Mouse (Mus musculus): ENCODE data around the gene Npff.
A peak's percentile ranks its signal among the peaks of the same experiment; 100 is the strongest.

Gene Npff

GRCm38 (mm10) chr15:102524892-102525485 lies at the start of gene Npff:
Npff (minus strand) TSS chr15:102524942.
- DNase-seq (ENCODE audit: low spot score), result peak; percentile 89

GRCm38 (mm10) chr15:102572081-102572480 lies 47.3 kb upstream of the Npff start:
- no peak for DNase-seq (ENCODE audit: low spot score)

DNA sequence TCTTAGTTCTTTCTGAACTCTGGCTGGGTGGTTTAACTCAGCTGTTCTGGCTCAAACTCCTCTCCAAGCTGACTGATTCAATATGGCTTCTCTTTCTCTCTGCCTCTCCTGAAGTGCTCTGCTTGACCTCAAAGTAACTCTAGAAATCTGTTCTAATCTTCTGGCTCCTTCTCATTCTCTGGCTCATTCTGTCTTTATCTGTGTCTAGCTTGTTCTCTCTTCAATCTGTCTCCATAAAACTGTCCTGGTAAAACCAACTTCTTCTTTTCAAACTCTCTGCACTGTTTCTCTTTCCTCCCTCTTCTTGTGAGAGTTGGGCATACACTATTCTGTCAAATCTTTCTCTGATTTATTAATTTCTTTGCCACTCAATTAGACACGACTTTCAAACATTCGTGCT lies 43.1 kb upstream of the Npff start:
- DNase-seq (ENCODE audit: low spot score), result no peak

GRCm38 (mm10) chr15:102563681-102564080 lies 38.9 kb upstream of the Npff start:
- DNase-seq (ENCODE audit: low spot score), result no peak

- DNase-seq (ENCODE audit: low spot score), result no peak
These were observed 38.3 kb upstream of the Npff start for GRCm38 (mm10) chr15:102563061-102563460.

GRCm38 (mm10) chr15:102562491-102562890 lies 37.7 kb upstream of the Npff start:
- DNase-seq (ENCODE audit: low spot score), result no peak

DNA sequence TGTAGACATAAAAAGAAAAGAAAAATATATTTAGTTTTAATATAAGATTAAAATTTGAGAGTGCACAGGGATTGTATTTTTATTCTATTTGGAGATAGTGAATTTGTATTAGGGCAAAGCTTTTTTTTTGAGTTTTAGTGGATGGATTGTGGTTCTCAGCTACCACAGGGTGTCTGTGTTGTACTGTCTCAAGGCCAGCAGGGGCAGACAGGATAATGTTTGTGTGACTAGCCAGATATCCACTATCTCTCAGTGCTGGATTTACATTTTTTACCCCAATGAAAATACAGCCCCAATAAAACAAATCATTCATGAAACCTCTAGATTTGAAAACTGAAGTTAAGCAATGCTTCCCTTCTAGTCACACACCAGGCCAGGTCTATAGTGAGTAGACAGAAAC lies 32.8 kb upstream of the Npff start:
- no peak for DNase-seq (ENCODE audit: low spot score)

- no peak for DNase-seq (ENCODE audit: low spot score)
These were observed 30.8 kb upstream of the Npff start for GRCm38 (mm10) chr15:102555581-102555980.

DNA sequence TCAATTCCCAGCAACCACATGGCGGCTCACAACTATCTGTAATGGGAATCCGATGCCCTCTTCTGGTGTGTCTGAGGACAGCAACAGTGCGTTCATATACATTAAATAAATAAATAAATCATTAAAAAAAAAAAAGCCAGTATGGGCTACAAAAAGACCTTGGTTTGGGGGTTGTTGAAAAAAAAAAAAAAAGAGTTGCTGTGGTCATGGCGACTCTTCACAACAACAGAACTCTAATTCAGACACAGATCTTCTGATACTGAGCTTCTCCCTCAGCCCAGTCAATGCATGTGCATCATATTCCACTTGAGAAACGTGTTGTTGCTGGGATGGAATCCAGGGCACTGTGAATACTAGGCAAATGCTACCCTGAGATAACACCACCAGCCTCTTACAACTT lies 27.9 kb upstream of the Npff start:
- no peak for DNase-seq (ENCODE audit: low spot score)

DNA sequence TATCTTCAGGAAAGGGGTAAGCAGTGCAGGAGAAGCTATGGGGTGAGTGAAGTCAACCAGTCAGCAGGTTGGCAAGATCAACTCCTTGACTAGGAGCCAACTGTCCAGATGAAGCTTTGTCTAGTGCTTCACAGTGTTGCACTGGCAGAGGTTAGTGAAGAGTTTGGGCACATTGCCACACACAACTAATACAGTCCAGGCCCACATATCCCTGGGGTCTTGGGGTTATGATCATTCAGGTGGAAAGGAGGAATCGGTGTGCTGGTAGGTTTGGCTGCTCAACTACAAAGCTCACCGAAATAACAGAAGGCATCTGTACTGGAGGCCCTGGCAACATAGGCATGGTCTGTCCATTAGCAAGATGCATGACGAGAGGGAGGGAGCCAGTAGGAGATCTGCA lies 22.7 kb upstream of the Npff start:
- no peak for DNase-seq (ENCODE audit: low spot score)

DNA sequence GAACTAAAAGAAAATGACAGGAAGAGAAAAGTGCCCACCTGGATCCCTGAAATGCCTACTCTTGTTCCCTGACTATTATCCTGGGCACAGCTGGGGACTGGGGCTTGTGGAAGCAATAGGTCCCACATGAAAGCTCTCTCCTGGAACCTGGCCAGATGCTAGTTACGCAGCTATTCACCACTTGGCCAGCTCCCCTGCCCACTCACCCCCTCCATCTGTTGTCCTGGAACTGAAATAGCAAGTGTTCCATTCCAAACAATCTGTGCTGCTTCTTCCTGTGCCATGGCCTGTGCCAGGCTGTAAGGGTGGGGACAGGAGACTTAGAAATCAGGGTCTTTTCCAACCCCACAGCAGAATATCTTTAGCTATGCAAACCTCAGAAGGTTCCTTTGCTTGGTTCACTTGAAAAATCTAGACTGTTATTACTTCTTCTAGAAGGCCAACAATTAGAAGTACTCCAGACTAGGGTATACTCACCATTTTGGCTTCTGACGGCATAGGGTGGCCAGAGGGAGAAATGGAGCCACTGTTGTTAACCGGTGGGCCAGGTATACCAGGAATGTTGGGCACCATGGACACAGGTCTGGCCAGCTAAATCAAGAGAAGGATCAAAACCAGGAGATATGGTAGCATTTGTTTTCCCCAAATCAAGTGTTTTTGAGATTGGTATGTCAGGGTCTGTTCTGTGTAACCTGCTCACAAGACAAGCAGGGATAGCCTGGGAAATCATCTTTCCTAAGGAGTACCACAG lies 22.1 kb upstream of the Npff start:
- no peak for DNase-seq (ENCODE audit: low spot score)

DNA sequence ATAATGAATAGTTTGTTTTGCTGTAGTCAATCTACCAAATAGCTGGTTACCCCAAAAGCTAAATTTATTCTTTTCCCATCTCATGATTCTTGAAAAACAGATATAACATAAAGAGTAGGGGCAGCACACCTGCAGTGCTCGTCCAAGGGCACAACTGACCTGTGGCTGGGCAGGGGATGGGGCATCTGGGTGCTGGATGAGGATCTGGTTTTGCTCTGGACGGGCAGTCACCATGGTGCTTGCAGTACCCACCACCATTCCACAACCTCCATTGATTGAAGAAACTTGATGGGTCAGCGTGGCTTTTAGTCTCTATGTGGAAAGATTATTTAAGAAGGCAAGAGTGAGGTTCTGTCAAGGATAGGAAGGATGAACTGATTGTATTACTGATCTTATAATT lies 21.5 kb upstream of the Npff start:
- DNase-seq (ENCODE audit: low spot score), result no peak

DNA sequence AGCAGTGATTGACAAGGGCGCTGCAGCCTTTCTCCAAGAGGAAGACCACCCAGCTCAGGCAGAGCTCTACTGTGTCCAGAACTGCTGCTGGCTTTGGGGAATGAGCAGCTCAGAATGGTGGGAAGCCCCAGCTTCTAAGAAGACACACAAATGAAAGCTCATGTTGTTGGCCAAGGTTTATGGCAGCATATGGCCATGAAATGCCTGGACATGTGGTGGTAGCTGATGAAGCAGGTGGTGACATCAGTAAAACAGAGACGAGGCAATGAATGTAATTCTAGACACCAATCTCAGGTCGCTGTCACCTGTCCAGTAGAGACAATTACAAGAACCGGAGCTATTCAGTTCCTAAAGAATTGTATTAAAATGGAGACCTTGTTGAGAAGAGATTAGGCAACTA lies 20.1 kb upstream of the Npff start:
- DNase-seq (ENCODE audit: low spot score), result no peak

DNA sequence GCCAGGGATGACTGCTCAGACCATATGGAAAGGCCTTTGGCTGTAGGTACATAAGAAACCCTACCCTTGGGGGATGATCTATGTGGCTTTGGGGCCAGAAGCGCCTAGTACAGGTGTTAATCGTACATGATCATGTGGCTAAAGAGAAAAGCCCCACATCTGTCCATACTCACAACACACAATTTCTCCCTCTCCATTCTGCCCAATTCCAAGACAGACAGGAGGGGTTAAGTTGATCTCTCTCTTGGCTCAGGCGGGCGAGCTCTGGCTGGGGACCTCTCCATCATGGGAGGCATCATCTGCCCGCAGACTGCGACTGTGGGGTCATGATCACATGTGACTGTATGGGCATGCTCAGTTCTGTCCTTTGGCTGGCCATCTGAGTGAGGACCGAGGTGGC lies 9.2 kb upstream of the Npff start:
- DNase-seq (ENCODE audit: low spot score), result no peak

- DNase-seq (ENCODE audit: low spot score), result no peak
These were observed 7.6 kb upstream of the Npff start for GRCm38 (mm10) chr15:102532106-102532900.

GRCm38 (mm10) chr15:102531586-102531985 lies 6.8 kb upstream of the Npff start:
- no peak for DNase-seq (ENCODE audit: low spot score)

DNA sequence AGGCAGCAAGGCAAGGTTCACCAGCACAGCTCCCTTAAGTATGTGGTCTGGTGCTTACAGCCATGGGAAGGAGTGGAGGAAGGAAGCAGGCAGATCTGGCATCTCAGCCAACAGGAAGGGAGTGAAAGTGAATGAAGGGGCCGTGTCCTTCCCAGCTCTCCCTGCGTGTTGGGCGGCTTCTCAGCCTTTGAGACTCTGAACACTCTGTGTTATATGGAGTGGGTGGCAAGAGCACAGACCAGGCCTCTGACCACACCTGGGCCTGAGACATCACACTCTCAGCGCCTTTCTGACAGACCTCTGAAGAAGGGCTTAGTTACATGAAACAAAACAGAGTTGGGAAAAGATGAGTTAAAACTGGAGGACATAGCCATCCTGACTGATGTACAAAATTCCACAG lies 5.8 kb upstream of the Npff start:
- DNase-seq (ENCODE audit: low spot score), result no peak

DNA sequence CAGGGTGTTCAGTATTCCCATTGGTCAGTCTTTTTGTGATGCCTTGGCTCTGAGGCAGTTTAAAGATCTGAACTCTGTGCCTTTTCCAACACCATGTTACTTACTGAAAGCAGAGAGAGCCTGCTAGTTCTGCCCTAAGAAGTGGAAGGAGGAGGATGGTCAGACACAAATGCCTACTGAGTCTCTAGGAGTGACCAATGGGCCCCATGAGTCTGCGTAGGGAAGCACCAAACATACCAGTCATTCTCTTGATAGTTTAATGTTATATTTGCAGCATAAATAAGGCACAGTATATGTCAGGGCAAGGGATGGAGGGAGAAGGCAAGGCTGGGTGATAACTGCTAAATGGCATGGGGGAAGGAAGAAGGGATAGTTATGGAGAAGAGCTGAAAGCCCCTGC lies 3.7 kb upstream of the Npff start:
- DNase-seq (ENCODE audit: low spot score), result no peak

DNA sequence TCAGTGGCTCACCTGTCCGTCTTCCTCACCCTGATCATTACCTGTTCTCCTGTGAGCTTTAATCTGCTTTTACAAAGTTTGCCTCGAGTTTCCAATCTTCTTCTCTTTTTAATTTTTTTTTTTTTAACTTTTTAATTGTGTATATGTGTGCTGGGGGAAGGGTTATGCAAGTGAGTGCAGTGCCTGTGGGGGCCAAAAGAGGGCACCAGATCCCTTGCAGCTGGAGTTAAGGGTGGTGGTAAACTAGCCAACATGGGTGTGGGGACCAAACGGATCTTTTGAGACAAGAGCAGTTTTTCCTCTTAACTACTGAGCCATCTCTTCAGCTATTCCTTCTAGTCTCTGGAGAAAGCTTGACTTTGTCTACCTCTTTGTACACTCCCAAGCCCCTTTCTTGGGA lies 3.2 kb upstream of the Npff start:
- DNase-seq (ENCODE audit: low spot score), result no peak

DNA sequence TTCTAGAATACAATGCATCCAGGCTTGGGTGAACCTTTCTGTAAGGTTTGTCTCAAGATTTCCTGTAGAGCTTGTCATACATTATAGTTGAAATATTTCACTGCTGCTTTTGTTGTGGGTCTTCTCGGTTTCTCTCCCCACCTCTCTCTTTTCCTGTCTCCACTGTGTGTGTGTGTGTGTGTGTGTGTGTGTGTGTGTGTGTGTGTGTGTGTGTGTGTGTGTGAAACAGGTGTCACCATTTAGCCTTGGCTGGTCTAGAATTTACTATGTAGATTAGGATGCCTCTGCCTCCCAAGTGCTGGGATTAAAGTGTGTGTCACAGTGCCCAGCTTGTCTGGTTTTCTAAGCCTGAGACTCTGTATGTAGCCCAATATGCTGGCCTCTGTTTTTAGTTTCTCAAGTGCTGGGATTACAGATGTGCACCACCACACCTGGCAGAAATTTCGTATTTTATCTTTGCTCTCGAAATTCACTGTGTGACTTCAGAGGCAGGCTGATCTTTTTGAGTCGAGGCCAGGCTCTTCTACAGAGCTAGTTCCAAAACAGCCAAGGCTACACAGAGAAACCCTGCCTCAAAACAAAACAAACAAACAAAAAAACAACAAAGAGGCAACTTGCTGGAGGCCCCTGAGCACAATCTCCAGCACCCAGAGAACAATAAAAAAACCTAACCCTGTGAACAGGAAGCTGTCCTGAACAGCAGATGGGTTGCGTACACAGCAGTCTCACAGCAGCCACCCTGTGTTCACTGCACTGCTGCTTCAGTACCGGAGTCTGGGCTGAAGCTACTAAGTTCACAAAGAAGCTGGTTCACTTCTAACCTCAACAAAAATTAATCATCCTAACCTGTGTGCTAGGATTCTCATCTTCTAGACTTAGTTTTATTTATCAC lies 1.6 kb upstream of the Npff start:
- no peak for DNase-seq (ENCODE audit: low spot score)

DNA sequence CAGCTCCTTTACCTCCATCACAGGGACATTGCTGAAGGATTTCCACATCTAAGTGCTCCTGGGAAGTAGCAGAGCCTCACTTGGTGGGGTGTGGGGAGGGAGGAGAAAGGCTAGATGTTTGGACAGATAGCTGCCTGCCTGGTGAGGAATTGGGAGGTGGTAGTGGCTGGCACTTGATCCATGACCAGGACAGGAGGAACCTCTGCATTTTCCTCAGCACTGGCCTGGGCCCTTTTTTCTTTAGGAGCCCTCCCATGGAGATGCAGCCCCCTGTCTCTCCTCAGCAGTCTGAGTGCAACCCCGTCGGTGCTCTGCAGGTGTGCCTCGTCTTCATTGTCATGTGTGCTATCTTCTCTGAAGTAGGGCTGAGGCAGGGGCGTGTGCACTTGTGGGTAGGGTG lies 3.3 kb downstream of the Npff start:
- no peak for DNase-seq (ENCODE audit: low spot score)

DNA sequence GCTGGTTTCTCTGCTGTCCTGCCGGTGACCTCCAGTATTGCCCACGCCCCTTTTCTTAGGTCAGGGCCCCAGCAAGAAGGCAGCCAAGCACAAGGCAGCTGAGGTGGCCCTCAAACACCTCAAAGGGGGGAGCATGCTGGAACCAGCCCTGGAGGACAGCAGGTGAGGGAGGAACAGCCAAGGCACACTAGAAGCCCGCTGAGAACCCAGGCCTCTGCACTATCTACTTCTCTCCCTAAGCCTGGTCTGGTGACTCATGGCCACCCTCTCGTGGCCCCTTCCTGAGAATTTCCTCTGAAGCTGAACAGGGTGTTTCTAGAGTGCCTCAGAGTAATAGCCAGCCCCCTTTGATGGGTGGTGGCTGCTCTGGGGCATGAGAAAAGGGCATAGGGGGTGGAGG lies 4.3 kb downstream of the Npff start:
- DNase-seq (ENCODE audit: low spot score), result no peak
